Mouse (Mus musculus): ENCODE data around the gene Vmn1r142. TPM values are rescaled to one million over a fixed set of nuclear protein-coding genes. Genes with fewer than 3 reads are reported as not detected.
"Not testable (repeated sequence)": the region's sequence is repeated elsewhere in the genome, so short reads cannot be mapped to it uniquely, and the experiment has no call there.

Vmn1r142 gene
- not detected for polyA plus RNA-seq (2017; shearing (Covaris generic))

- not testable (repeated sequence) for ATAC-seq
Measured at GRCm38 (mm10) chr7:22163935-22164334, at the start of gene Vmn1r142. TSS of gene Vmn1r142 (minus strand) at chr7:22164035.

GRCm38 (mm10) chr7:22201164-22201563, 37.3 kb upstream of the Vmn1r142 start, which contains the start of gene Gm8653:
TSS of gene Gm8653 (minus strand) at chr7:22201264.
- not testable (repeated sequence) for ATAC-seq

GRCm38 (mm10) chr7:22189077-22189476, 25.2 kb upstream of the Vmn1r142 start, which contains the start of gene Vmn1r143:
TSS of gene Vmn1r143 (plus strand) at chr7:22189377.
- ATAC-seq = not testable (repeated sequence)

DNA sequence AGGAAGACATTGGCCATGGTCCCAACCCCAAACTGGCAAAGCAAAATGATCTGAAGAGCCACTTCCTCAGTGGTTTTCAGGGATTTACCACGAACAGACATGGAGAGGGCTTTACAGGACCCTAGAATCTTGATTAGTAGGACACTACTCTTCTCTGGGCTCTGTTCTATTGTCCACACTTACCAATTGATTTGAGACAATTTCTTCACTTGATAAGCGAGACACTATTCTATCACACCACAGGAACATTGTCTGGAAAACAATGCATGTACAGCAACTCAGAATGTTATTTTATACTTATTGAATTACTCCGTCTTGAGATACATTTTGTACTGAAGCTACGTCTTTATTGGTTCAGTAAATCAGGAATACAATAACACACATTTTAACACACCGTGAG, 29.2 kb downstream of the Vmn1r142 start, which contains the start of gene Gm10666:
Gene Gm10666, minus strand, starts transcription at position 101 of the 400 bp plus-strand sequence.
- not testable (repeated sequence) for ATAC-seq

GRCm38 (mm10) chr7:22118145-22118544, 45.7 kb downstream of the Vmn1r142 start, which contains the start of gene Gm16451:
TSS of gene Gm16451 (minus strand) at chr7:22118245.
- ATAC-seq = not testable (repeated sequence)

Other genes with a start within 250 kb of the Vmn1r142 start
- not detected for gene Gm5891, start 242.7 kb downstream of the Vmn1r142 start, polyA plus RNA-seq (2017; shearing (Covaris generic))
- gene Vmn1r137, start 169.4 kb downstream of the Vmn1r142 start, polyA plus RNA-seq (2017; shearing (Covaris generic)) = not detected
- not detected for gene Vmn1r138, start 135.1 kb downstream of the Vmn1r142 start, polyA plus RNA-seq (2017; shearing (Covaris generic))
- gene Gm6176, start 107.7 kb downstream of the Vmn1r142 start, polyA plus RNA-seq (2017; shearing (Covaris generic)) = not detected
- gene Vmn1r139, start 95.0 kb downstream of the Vmn1r142 start, polyA plus RNA-seq (2017; shearing (Covaris generic)) = not detected
- not detected for gene Gm16451, start 45.8 kb downstream of the Vmn1r142 start, polyA plus RNA-seq (2017; shearing (Covaris generic))
- gene Gm10666, start 29.3 kb downstream of the Vmn1r142 start, polyA plus RNA-seq (2017; shearing (Covaris generic)) = not detected
- not detected for gene Vmn1r143, start 25.3 kb upstream of the Vmn1r142 start, polyA plus RNA-seq (2017; shearing (Covaris generic))
- not detected for gene Gm8653, start 37.2 kb upstream of the Vmn1r142 start, polyA plus RNA-seq (2017; shearing (Covaris generic))
- not detected for gene Gm8453, start 65.4 kb upstream of the Vmn1r142 start, polyA plus RNA-seq (2017; shearing (Covaris generic))
- gene Gm4187, start 165.7 kb upstream of the Vmn1r142 start, polyA plus RNA-seq (2017; shearing (Covaris generic)) = not detected
- gene Gm8660, start 207.0 kb upstream of the Vmn1r142 start, polyA plus RNA-seq (2017; shearing (Covaris generic)) = not detected
- not detected for gene Vmn1r148, start 249.5 kb upstream of the Vmn1r142 start, polyA plus RNA-seq (2017; shearing (Covaris generic))

Data from activated CD4-positive, CD25-positive, alpha-beta regulatory T cell, adult 4 months (primary cell).